ENCODE assay signal across 14 mouse cellular contexts in genomic region chr2:74199550-74199949, GRCm38 (mm10).
A peak's percentile ranks its signal among the peaks of the same experiment; 100 is the strongest.
DNase-seq lines count a peak whose midpoint lies in the region; ATAC-seq lines count a peak whose summit lies in the region.
"Had no signal": no experiment of that assay in that cellular context is flagged by ENCODE, and none has a peak within 500 bp of the region (broad histone marks: within the 10 kb centered on the region; RNA-seq: fewer than 3 reads in every experiment).

No protein-coding gene starts in this region.

- no peak for DNase-seq in heart, adult 11 months
- DNase-seq in kidney, postnatal 4 days: peak; percentile 10 to 37
- no peak for DNase-seq in kidney, postnatal 36 days
- DNase-seq in urinary bladder, postnatal 14 days (ENCODE audit: low spot score): peak; percentile 12
- no peak for DNase-seq in urinary bladder, adult 2 months (ENCODE audit: low spot score)
- DNase-seq: adrenal gland, adult 8-10 months; cerebellum, adult 11-12 months; cerebellum, postnatal 36 days; kidney, adult 18-20 months; midbrain, embryonic 14.5 days; thymus, adult 2 months had no signal

- H3K4me3 ChIP-seq in heart, embryonic 14.5 days (ENCODE audit: control insufficient read depth in 1 of 2, insufficient read depth in 1 of 2, low read depth in 1 of 2, low read length in 2 of 2): no peak overlapping the region
- H3K4me3 ChIP-seq: forebrain, embryonic 12.5 days had no signal

- no peak for ATAC-seq in heart, embryonic 14.5 days (ENCODE audit: insufficient number of reproducible peaks, insufficient read depth, low FRiP score, low read depth)
- ATAC-seq in CD4-positive, CD25-positive, alpha-beta regulatory T cell, adult 4 months: no peak

- H3K4me1 ChIP-seq in heart, embryonic 14.5 days (ENCODE audit: control insufficient read depth in 2 of 2, insufficient read depth in 2 of 2, low read length in 2 of 2): peaks cover 13 to 16% of the 10 kb centered on the region in 2 experiments; a peak in 3 of 4 replicates

- 10% methylated on average over 12 of the region's 12 CpGs for WGBS in heart, embryonic 14.5 days

- H3K27ac ChIP-seq in heart, embryonic 14.5 days (replicated peaks in 1 of 2; ENCODE audit: control insufficient read depth in 1 of 2, insufficient read depth in 1 of 2, low read depth in 2 of 2, low read length in 2 of 2): no peak overlapping the region
- H3K27ac ChIP-seq: forebrain, embryonic 12.5 days had no signal

- peak overlapping the region; percentile 42 for H3K4me2 ChIP-seq in heart, embryonic 14.5 days (ENCODE audit: low read length)
- H3K4me2 ChIP-seq: forebrain, embryonic 12.5 days had no signal

- H3K9me3 ChIP-seq in heart, embryonic 14.5 days (ENCODE audit: control insufficient read depth, low read length): no peaks in the 10 kb centered on the region
- H3K9me3 ChIP-seq: forebrain, embryonic 12.5 days had no signal

- H3K36me3 ChIP-seq in heart, embryonic 14.5 days (ENCODE audit: control insufficient read depth, insufficient read depth, low read length): no peaks in the 10 kb centered on the region
- H3K36me3 ChIP-seq: forebrain, embryonic 12.5 days had no signal

- no peaks in the 10 kb centered on the region for H3K27me3 ChIP-seq in heart, embryonic 14.5 days (ENCODE audit: control insufficient read depth, insufficient read depth, low read length)

- H3K9ac ChIP-seq in heart, embryonic 14.5 days (ENCODE audit: low read length): no peak overlapping the region
- H3K9ac ChIP-seq: forebrain, embryonic 12.5 days had no signal

Comparison
In these comparisons a context has a peak if more than half of its experiments do, and no peak if none do; other contexts are left out.
1. DNase-seq: peak in kidney, postnatal 4 days (2 of 2) and urinary bladder, postnatal 14 days (single experiment); none in heart, adult 11 months (single experiment), kidney, postnatal 36 days (0 of 2) and urinary bladder, adult 2 months (single experiment).